Mouse (Mus musculus) megakaryocyte, embryonic 14.5 days (primary cell): Measurements from ENCODE around the gene Ttll9.

ENCODE experiments used
- FLI1 ChIP-seq: IDR thresholded peaks from 2 replicates; pipeline ENCODE4 v1.6.1; 2012; ENCODE audit warnings: low read length, inconsistent platforms, mixed read lengths
- GATA1 ChIP-seq: IDR thresholded peaks from 3 replicates; pipeline ENCODE4 v1.6.1; 2012; ENCODE audit warnings: mixed read lengths, low read length, inconsistent platforms, borderline replicate concordance

DNA sequence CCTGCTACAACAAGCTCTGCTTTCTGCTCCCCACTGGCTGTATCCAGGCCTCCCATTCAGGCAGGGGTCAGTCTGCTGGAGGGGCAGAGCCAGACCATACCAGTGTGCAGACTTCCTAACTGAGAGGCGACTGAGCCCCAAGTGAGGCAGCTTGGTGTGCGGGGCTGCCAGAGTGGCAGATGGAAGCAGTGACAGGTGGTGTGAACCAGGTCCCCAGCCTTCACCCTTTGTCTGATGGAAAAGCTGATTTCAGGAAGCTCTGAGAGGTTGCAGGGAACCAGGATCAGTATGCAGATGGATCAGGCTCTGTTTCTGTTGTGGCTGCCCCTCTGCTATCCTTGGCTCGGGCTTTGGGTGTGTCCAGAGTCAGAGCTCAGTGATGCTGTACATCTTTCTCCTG is 38.7 kb upstream of the Ttll9 start:
- TF ChIP-seq GATA1, result no peak
- no peak for TF ChIP-seq FLI1
